Mouse (Mus musculus): Measurements from ENCODE around the gene Sort1.

GRCm38 (mm10) chr3:108327275-108327674 is 43.4 kb downstream of the Sort1 start:
- no peak for TF ChIP-seq POLR2A (IDR thresholded peaks at IDR 0.05; ENCODE audit: borderline replicate concordance, extremely low read depth, low read depth, low read length)
- TF ChIP-seq CTCF (IDR thresholded peaks at IDR 0.05; ENCODE audit: insufficient read depth, low read length): no peak

Data from lung, adult 2 months (tissue).